Mouse (Mus musculus): ENCODE measurements around the gene Gps2.

- TF ChIP-seq CTCF (IDR thresholded peaks at IDR 0.05; ENCODE audit: control insufficient read depth, insufficient read depth, insufficient read length) (no peak), MAX (IDR thresholded peaks at IDR 0.05) (no peak)
Measured at GRCm38 (mm10) chr11:69956218-69956617, 42.5 kb downstream of the Gps2 start.
